Mouse (Mus musculus) heart, embryonic 16.5 days (tissue): ENCODE data around the gene Dapk1. TPM values are rescaled to one million over a fixed set of nuclear protein-coding genes. Genes with fewer than 3 reads are reported as not detected.

Experiments used
- ATAC-seq: fragments of 200-750 bp; cut with Nextera tagmentation; replicated peaks from 2 replicates; pipeline ENCODE4 v1.8.0; 2017; ENCODE audit warnings: moderate number of reproducible peaks; ENCODE audit not compliant: insufficient read depth, low FRiP score; ENCODE audit errors: extremely low read depth
- H3K27ac ChIP-seq: fragments of 300-500 bp; sonication (generic); 2 replicates; pipeline ENCODE4 v1.5.1; 2014; ENCODE audit warnings: mild to moderate bottlenecking, low read length, control low read depth, moderate library complexity
- H3K27me3 ChIP-seq: fragments of 300-500 bp; sonication (generic); 2 replicates; pipeline ENCODE4 v1.6.1; 2014; ENCODE audit warnings: low read length, mixed read lengths; ENCODE audit not compliant: control insufficient read depth, insufficient read depth
- H3K36me3 ChIP-seq: fragments of 300-500 bp; sonication (generic); 2 replicates; pipeline ENCODE4 v1.6.1; 2014; ENCODE audit not compliant: control insufficient read depth, insufficient read depth
- H3K4me1 ChIP-seq: fragments of 300-500 bp; sonication (generic); 2 replicates; pipeline ENCODE4 v1.6.1; 2014; ENCODE audit warnings: low read length, mixed read lengths; ENCODE audit not compliant: control insufficient read depth, insufficient read depth
- H3K4me2 ChIP-seq: fragments of 300-500 bp; sonication (generic); 2 replicates; pipeline ENCODE4 v1.6.1; 2014; ENCODE audit warnings: low read depth, mild to moderate bottlenecking, control low read depth, low read length
- H3K4me3 ChIP-seq: fragments of 300-500 bp; sonication (generic); 2 replicates; pipeline ENCODE4 v1.5.1; 2014; ENCODE audit warnings: mild to moderate bottlenecking, control low read depth, low read length
- H3K9ac ChIP-seq: fragments of 300-500 bp; sonication (generic); 2 replicates; pipeline ENCODE4 v1.6.1; 2014; ENCODE audit warnings: low read length, control low read depth
- H3K9me3 ChIP-seq: fragments of 300-500 bp; sonication (generic); replicated peaks from 2 replicates; pipeline ENCODE4 v1.6.1; 2016; ENCODE audit warnings: low read length; ENCODE audit not compliant: control insufficient read depth
- WGBS: fragments of 180-500 bp; shearing (Covaris S2); extraction: QIAGEN DNeasy Blood & Tissue Kit; methylation state at CpG from one replicate; pipeline ENCODE4 v1.1.7; 2014; 5-methylcytosine and 5-hydroxymethylcytosine counted together
- polyA plus RNA-seq: library from polyadenylated mRNA; unstranded; fragments of >200 nt; fragmentation: Nextera tagmentation; extraction: Ambion mirVana; gene quantifications from 2 replicates; pipeline ENCODE4 v1.2.1, GENCODE M21; 2015

Gene Dapk1
- polyA plus RNA-seq, 1 experiment from 2014 or later = 8.3 TPM

DNA sequence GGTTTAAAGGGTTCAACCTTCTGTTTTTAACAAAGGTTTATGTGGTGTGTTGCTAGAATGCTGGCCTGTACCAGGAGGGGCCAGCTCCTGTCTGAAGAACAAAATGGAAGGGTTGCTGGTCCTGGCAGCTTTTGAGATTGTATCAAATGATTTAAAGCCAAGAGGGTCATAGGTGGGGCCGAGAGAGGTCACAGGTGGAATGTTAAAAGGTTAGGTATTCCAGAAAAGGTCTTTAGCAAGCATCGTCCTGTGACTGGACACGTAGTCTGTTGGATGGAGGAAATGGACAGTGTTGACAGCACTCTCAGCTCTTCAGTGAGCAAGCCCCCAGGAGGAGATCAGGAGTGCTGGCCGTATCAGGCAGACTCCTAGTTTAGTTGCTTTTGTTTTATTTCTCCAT is 73.7 kb downstream of the Dapk1 start:
- ATAC-seq = no peak
- no peaks in the 10 kb centered on the region for H3K27me3 ChIP-seq
- no peak overlapping the region for H3K4me2 ChIP-seq
- H3K27ac ChIP-seq = no peak overlapping the region
- no peak overlapping the region for H3K4me3 ChIP-seq
- H3K9ac ChIP-seq = no peak overlapping the region
- H3K9me3 ChIP-seq = no peaks in the 10 kb centered on the region
- H3K4me1 ChIP-seq = peaks cover 21% of the 10 kb centered on the region
- H3K36me3 ChIP-seq = no peaks in the 10 kb centered on the region
- WGBS = 31% methylated on average over 4 of the region's 4 CpGs

DNA sequence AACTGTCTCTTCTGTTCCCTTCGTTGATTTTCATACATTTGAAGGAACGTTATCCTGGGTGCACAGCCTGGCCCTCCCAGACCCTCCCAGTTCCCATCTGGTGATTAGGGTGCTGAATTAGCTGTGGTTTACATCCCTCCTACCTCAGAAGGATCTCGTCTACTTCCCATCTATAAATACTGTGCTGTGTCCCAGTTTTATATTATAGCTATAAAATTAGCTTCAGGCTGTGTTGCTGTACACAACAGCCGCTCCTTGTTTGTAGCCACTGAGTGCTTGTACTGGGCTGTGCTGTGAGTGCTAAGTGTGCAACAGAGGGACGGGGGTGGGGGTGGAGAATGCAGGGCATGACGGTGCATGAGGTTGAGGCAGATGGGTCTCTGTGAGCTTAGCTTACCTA is 77.2 kb downstream of the Dapk1 start:
- no peak overlapping the region for H3K4me3 ChIP-seq
- H3K27me3 ChIP-seq = no peaks in the 10 kb centered on the region
- no peak for ATAC-seq
- WGBS = 80% methylated on average over 6 of the region's 6 CpGs
- H3K36me3 ChIP-seq = no peaks in the 10 kb centered on the region
- peaks cover 15% of the 10 kb centered on the region for H3K4me1 ChIP-seq
- no peak overlapping the region for H3K4me2 ChIP-seq
- H3K27ac ChIP-seq = no peak overlapping the region
- H3K9me3 ChIP-seq = no peaks in the 10 kb centered on the region
- no peak overlapping the region for H3K9ac ChIP-seq

DNA sequence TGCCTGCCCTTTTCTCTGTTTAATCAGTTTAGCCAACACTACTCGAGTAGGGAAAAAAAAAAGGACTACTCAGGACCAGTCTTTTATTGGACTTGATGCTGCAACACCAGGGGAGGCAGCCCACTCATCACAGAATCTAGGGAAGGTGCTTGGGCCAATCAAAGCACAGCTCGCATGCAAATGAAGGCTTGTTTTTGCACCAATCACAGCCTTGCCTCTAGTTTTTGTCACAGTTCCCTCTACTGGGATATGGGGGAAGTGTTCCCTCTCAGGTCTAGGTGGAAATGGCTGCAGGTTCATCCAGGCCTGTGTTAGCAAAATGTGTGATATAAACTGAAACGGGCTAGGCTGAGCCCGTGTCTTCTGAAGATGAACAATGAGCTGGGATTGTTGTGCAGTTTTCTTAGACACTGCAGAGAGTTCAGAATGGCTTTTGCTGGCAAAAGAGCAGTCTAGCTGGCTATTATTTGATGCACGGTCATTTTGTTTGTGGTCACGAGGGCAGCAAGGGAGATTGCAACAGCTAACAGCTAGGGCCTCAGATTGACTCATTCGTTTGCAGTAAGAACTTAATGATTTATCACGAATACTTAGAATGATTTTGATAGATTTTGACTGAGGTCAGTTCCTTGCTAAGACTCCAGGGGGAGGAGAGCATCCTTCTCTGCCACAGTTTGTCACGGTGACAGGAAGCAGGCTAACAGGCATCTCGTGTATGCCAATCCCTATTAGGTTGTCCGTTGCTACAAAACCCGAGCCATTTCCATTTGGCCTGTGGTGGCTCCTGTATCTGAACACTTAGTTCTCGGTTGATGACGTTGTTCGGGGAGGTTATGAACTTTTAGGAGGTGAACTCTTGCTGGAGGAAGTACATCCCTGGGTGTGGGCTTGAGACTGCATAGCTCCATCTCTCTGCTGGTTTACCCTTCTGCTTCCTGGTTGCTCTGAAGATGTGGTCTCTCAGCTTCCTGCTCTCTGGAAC is 81.3 kb downstream of the Dapk1 start:
- H3K27me3 ChIP-seq = no peaks in the 10 kb centered on the region
- H3K27ac ChIP-seq = no peak overlapping the region
- H3K9ac ChIP-seq = no peak overlapping the region
- no peaks in the 10 kb centered on the region for H3K9me3 ChIP-seq
- no peak overlapping the region for H3K4me3 ChIP-seq
- peaks cover 28% of the 10 kb centered on the region for H3K4me1 ChIP-seq
- WGBS = 77% methylated on average over 15 of the region's 15 CpGs
- H3K4me2 ChIP-seq = no peak overlapping the region
- H3K36me3 ChIP-seq = no peaks in the 10 kb centered on the region
- ATAC-seq = no peak

- H3K4me1 ChIP-seq = peaks cover 28% of the 10 kb centered on the region
- 0 out of 2 replicates have a peak overlapping the region, but pooled peaks have one; percentile 22 for H3K9ac ChIP-seq
- no peak overlapping the region for H3K4me2 ChIP-seq
- no peak overlapping the region for H3K4me3 ChIP-seq
- no peak for ATAC-seq
- H3K36me3 ChIP-seq = no peaks in the 10 kb centered on the region
- H3K9me3 ChIP-seq = no peaks in the 10 kb centered on the region
- no peaks in the 10 kb centered on the region for H3K27me3 ChIP-seq
- 45% methylated on average over 10 of the region's 10 CpGs for WGBS
- peak overlapping the region; percentile 11 for H3K27ac ChIP-seq
These were observed 82.5 kb downstream of the Dapk1 start for GRCm38 (mm10) chr13:60684050-60684760.

DNA sequence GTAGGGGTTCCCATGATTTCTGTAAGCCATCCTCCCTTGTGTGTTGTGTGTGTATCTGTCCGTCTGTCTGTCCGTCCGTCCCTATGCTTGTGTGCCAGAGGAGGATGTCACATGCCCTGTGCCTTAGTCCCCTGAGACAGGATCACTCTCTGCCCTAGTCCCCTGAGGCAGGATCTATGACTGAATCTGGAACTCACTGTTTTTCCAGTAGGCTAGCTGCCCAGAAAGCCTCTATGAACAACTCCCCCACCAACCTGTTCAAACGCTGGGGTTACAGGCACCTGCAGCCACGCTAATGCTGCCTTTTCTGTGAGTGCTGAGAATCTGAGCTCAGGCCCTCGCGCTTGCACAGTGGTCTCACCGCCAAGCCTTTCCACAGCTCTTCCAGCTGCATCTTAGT is 83.1 kb downstream of the Dapk1 start:
- no peak for ATAC-seq
- no peak overlapping the region for H3K9ac ChIP-seq
- WGBS = 78% methylated on average over 8 of the region's 8 CpGs

DNA sequence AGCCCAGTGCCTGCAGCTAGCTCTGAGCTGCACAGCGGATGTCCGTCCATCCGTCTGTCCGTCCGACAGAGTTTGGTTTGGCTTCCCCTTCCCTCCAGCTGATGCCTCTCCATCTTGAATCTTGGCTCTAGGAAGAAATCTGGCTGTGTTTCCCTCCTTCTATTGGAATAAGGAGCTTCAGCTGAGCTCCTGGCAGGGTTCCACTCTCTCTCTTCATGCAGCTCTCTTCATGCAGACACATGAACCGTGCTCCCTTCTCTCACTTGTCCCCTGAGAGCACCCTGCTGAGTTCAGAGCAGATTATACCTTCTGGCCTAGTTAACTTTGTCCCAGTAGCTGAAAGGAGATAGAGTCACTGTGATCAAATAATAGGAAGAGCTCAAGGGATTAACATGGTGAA is 83.5 kb downstream of the Dapk1 start:
- Histone ChIP-seq H3K27me3 (no peaks in the 10 kb centered on the region), H3K4me3 (no peak overlapping the region), H3K27ac (peak overlapping the region; percentile 11), H3K36me3 (no peaks in the 10 kb centered on the region), H3K4me1 (peaks cover 28% of the 10 kb centered on the region), H3K4me2 (no peak overlapping the region), H3K9me3 (no peaks in the 10 kb centered on the region), H3K9ac (no peak overlapping the region)
- WGBS = 55% methylated on average over 6 of the region's 6 CpGs
- no peak; the same call in 1 of the 2 replicates for ATAC-seq

More for the DNA sequence above, 83.1 kb downstream of the Dapk1 start:
- Histone ChIP-seq H3K9me3 (no peaks in the 10 kb centered on the region), H3K27me3 (no peaks in the 10 kb centered on the region), H3K4me1 (peaks cover 28% of the 10 kb centered on the region), H3K27ac (peak overlapping the region; percentile 11), H3K4me2 (no peak overlapping the region), H3K36me3 (no peaks in the 10 kb centered on the region), H3K4me3 (no peak overlapping the region)

- Histone ChIP-seq H3K4me2 (no peak overlapping the region), H3K4me1 (peaks cover 28% of the 10 kb centered on the region), H3K9me3 (no peaks in the 10 kb centered on the region), H3K36me3 (no peaks in the 10 kb centered on the region), H3K9ac (no peak overlapping the region), H3K27ac (peak overlapping the region; percentile 11), H3K27me3 (no peaks in the 10 kb centered on the region), H3K4me3 (no peak overlapping the region)
- 49% methylated on average over 12 of the region's 12 CpGs for WGBS
- 0 out of 2 replicates have a peak, but pooled peaks have one; percentile 11 for ATAC-seq
These were observed 84.4 kb downstream of the Dapk1 start for GRCm38 (mm10) chr13:60686024-60686663.

DNA sequence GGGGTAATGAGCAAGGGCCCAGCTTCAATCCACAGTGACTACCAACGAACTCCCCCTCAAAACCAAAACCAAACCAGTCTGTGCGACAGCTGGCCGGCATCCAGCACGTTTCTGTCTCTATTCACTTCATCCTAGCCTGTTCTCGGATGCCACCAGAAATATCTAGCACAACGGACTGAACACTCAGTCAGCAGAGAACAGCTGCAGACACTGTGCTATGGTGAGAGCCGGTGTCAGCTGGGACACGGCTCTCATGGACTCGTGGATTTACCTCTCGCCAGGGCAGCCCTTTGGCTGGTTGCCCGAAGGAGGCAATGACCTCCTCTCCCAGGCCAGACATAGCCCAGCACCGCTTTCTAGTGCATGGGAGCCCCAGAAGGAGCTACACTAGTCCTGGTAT is 85.2 kb downstream of the Dapk1 start:
- H3K9ac ChIP-seq = peak overlapping the region; percentile 1; the same call in 1 of the 2 replicates
- peaks cover 28% of the 10 kb centered on the region for H3K4me1 ChIP-seq
- H3K36me3 ChIP-seq = no peaks in the 10 kb centered on the region
- H3K4me2 ChIP-seq = peak overlapping the region; percentile 16
- no peaks in the 10 kb centered on the region for H3K9me3 ChIP-seq
- peak overlapping the region; percentile 12 for H3K27ac ChIP-seq
- no peak overlapping the region for H3K4me3 ChIP-seq
- ATAC-seq = no peak; the same call in 1 of the 2 replicates
- 30% methylated on average over 12 of the region's 12 CpGs for WGBS
- H3K27me3 ChIP-seq = no peaks in the 10 kb centered on the region
